Mouse (Mus musculus) hindbrain, embryonic 13.5 days (tissue): Measurements from ENCODE around the gene Dnah1. TPM values are rescaled to one million over a fixed set of nuclear protein-coding genes. Genes with fewer than 3 reads are reported as not detected.

Experiments used
- ATAC-seq: fragments of 200-750 bp; cut with Nextera tagmentation; 2 replicates; pipeline ENCODE4 v1.8.0; 2017; ENCODE audit warnings: moderate TSS enrichment; ENCODE audit not compliant: low FRiP score
- H3K27ac ChIP-seq: fragments of 300-500 bp; sonication (generic); 2 replicates; pipeline ENCODE4 v1.5.1; 2015; ENCODE audit warnings: inconsistent platforms, mild to moderate bottlenecking, moderate library complexity
- H3K27me3 ChIP-seq: fragments of 300-500 bp; sonication (generic); 2 replicates; pipeline ENCODE4 v1.6.1; 2015; ENCODE audit warnings: mild to moderate bottlenecking, inconsistent platforms
- H3K36me3 ChIP-seq: fragments of 300-500 bp; sonication (generic); 2 replicates; pipeline ENCODE4 v1.6.1; 2015; ENCODE audit warnings: mild to moderate bottlenecking, inconsistent platforms
- H3K4me1 ChIP-seq: fragments of 300-500 bp; sonication (generic); replicated peaks from 2 replicates; pipeline ENCODE4 v1.6.1; 2015; ENCODE audit warnings: inconsistent platforms
- H3K4me2 ChIP-seq: fragments of 300-500 bp; sonication (generic); 2 replicates; pipeline ENCODE4 v1.6.1; 2015; ENCODE audit warnings: inconsistent platforms, mild to moderate bottlenecking, moderate library complexity
- H3K4me3 ChIP-seq: fragments of 300-500 bp; sonication (generic); 2 replicates; pipeline ENCODE4 v1.5.1; 2015; ENCODE audit warnings: mild to moderate bottlenecking, inconsistent platforms
- H3K9ac ChIP-seq: fragments of 300-500 bp; sonication (generic); 2 replicates; pipeline ENCODE4 v1.6.1; 2015; ENCODE audit warnings: mild to moderate bottlenecking, inconsistent platforms
- H3K9me3 ChIP-seq: fragments of 300-500 bp; sonication (generic); 2 replicates; pipeline ENCODE4 v1.6.1; 2016; ENCODE audit warnings: inconsistent platforms
- WGBS: fragments of 180-500 bp; shearing (Covaris S2); methylation state at CpG from one replicate; pipeline ENCODE4 v1.1.7; 2015; 5-methylcytosine and 5-hydroxymethylcytosine counted together
- polyA plus RNA-seq: library from polyadenylated mRNA; unstranded; fragments of >200 nt; fragmentation: Nextera tagmentation; extraction: Ambion mirVana; gene quantifications from 2 replicates; pipeline ENCODE4 v1.2.1, GENCODE M21; 2015

Gene Dnah1
- 4.1 and 4.6 TPM in 2 replicates for polyA plus RNA-seq

DNA sequence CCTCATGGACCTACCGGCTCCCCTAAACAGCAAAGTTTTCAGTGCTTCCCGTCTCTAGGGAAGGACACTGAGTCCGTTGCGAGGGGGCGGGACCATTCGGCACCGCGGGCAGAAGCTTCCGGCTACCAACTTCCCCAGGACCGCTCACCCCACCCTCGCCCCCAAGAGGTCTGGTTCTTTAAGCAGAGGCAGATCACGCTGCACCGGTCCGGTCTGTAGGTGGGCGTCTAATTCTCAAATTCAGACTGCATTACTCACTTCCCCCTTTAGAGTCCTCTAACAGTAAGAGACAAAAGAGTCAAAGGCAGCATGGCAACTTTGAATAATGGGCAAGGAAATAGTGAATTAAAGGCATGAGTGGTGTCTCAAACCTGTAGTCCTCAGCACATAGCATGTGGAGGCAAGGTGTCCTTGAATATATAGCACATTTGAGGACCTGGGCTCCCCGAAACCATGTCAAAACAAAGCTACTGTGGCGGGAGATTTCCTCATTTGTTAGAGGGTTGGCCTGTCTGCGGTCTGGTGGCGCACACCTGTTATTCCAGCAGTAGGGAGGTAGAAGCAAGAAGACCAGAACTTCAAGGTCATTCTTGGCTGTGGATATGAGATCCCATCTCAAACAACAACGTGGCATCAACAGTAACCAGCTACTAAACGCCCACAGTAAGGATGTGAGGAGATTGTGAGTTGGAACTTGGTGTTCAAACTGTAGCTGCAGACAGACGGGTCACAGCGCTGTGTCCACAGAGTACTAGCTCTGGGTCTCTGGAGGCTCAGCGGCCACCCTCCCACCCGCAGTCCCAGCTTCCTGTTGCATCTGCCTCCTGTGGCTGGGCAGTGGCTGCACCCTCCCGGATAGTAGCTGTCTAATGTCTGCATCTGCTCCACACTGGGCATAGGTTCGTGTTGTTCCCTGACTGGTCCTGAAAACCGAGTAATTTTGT is at the start of gene Dnah1:
Gene Dnah1 (minus strand): TSS at position 48 of the 944 bp plus-strand sequence.
- ATAC-seq, result no peak
- no peak within 1 kb of the TSS for H3K27ac ChIP-seq
- no peaks in the 10 kb centered on the region for H3K9me3 ChIP-seq
- peaks cover 8% of the 10 kb centered on the region for H3K4me1 ChIP-seq
- 33% methylated on average over 28 of the region's 28 CpGs for WGBS
- H3K27me3 ChIP-seq, result 0 out of 2 replicates have a peak, but pooled peaks cover 3% of the 10 kb centered on the region
- H3K4me3 ChIP-seq, result peak within 1 kb of the TSS; percentile 27
- H3K9ac ChIP-seq, result peak within 1 kb of the TSS; percentile 16; the same call in 1 of the 2 replicates
- peak within 1 kb of the TSS; percentile 52 for H3K4me2 ChIP-seq
- no peaks in the 10 kb centered on the region for H3K36me3 ChIP-seq

DNA sequence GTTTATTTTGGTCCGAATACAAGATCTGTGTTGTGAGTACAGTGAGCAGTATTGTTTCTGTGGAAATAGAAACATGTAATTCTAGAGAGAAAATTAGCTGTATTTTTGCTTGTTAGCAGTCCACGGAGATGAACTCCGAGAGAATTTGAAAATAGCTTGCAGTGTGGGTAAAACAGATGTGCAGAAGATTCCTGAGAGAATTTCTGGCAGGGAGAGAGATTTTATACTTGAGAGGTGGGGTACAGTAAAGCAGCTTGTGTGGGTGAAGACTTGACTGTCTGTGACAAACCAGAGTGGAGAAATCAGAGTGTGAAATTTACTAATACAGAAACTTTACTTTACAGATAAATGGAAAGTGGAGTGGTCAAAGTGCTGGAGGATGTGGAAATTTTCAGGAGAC is 45.7 kb upstream of the Dnah1 start:
- ATAC-seq, result no peak
- no peak overlapping the region for H3K27ac ChIP-seq
- H3K4me2 ChIP-seq, result no peak overlapping the region
- no peaks in the 10 kb centered on the region for H3K9me3 ChIP-seq
- H3K4me3 ChIP-seq, result no peak overlapping the region
- 93% methylated on average over 3 of the region's 3 CpGs for WGBS
- no peaks in the 10 kb centered on the region for H3K4me1 ChIP-seq
- no peaks in the 10 kb centered on the region for H3K27me3 ChIP-seq
- H3K9ac ChIP-seq, result no peak overlapping the region
- H3K36me3 ChIP-seq, result peaks cover 74% of the 10 kb centered on the region

DNA sequence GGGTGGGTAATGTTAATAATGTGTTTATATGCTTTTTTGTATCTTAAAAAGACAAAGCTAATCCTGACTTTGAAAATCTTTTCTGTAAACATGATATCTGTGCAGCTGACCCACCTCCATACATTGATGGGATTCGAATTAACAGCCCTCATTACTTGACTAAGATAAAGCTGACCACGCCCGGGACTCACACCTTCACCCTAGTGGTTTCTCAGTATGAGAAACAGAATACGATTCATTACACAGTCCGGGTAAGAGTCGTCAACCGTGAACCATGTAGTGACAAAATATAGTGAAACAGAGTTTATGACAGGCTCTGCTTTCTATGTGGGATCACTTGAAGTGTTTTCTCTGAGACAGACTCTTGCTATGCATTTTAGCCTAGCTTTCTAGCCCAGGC is 44.3 kb upstream of the Dnah1 start:
- Histone ChIP-seq H3K4me3 (no peak overlapping the region), H3K9ac (no peak overlapping the region), H3K9me3 (no peaks in the 10 kb centered on the region), H3K4me1 (no peaks in the 10 kb centered on the region), H3K27me3 (no peaks in the 10 kb centered on the region), H3K4me2 (no peak overlapping the region), H3K36me3 (peaks cover 73% of the 10 kb centered on the region), H3K27ac (no peak overlapping the region)
- ATAC-seq, result no peak
- WGBS, result 96% methylated on average over 7 of the region's 7 CpGs

DNA sequence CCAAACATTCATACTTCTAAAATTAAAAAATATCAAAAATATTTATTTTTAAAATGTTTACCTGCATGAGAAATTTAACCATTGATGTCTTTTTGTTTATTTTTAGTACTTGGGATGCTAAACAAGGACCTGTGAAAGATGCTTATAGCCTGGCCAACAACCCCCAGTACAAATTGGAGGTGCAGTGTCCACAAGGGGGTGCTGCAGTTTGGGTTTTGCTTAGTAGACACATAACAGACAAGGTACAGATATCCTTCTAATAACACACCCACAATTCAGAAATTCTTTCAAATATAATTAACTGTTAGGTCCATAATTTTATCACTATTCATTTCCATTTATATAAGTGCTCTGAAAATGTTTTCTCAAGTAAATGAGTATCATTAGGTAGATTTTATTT is 41.7 kb upstream of the Dnah1 start:
- no peak for ATAC-seq
- Histone ChIP-seq H3K4me3 (no peak overlapping the region), H3K36me3 (peaks cover 75% of the 10 kb centered on the region), H3K9me3 (no peaks in the 10 kb centered on the region), H3K4me1 (no peaks in the 10 kb centered on the region), H3K9ac (no peak overlapping the region), H3K27ac (no peak overlapping the region), H3K27me3 (no peaks in the 10 kb centered on the region), H3K4me2 (no peak overlapping the region)

DNA sequence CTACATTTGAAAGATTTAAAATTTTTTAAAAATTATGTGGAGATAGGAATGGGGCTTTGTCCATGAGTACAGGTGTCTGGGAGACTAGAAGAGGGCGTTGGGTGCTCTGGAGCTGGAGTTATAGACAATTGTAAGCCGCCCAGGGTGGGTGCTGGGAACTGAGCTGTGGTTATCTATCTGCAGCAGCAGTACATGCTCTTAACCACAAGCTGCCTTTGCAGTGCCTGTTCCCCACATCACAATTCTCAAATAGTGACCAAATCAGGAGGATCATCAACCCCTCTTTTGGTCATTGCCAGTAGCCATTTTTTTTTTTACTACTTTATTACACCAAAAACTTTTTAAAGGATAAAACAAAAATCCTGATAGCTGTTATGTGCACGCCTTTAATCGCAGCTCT is 40.9 kb upstream of the Dnah1 start:
- no peak overlapping the region for H3K4me3 ChIP-seq
- ATAC-seq, result no peak
- no peak overlapping the region for H3K9ac ChIP-seq
- H3K4me2 ChIP-seq, result no peak overlapping the region
- H3K27ac ChIP-seq, result no peak overlapping the region
- H3K4me1 ChIP-seq, result no peaks in the 10 kb centered on the region
- H3K27me3 ChIP-seq, result no peaks in the 10 kb centered on the region
- H3K36me3 ChIP-seq, result peaks cover 73% of the 10 kb centered on the region
- H3K9me3 ChIP-seq, result no peaks in the 10 kb centered on the region
- WGBS, result 97% methylated on average over 4 of the region's 4 CpGs

DNA sequence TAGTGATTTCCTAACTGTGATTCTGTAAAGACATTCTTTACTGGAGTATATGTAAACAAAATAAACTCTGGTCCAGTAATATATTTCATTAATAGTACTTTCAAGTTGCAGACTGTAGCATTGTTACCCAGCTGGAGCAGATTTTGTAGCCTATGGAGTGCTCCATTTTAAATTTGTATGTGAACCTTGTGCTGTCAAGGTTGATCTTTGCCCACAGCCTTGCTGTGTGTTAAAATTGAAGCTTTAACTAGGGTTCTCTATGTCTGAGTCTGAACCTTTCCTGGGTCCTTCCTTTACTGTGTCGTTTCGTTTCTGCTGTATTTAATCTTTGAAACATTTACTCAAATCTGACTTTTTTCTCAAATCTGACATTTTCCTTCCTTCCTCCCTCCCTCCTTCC is 38.5 kb upstream of the Dnah1 start:
- Histone ChIP-seq H3K4me2 (no peak overlapping the region), H3K9me3 (no peaks in the 10 kb centered on the region), H3K27me3 (no peaks in the 10 kb centered on the region), H3K27ac (no peak overlapping the region), H3K4me3 (no peak overlapping the region), H3K36me3 (peaks cover 65% of the 10 kb centered on the region), H3K9ac (no peak overlapping the region), H3K4me1 (no peaks in the 10 kb centered on the region)
- no peak for ATAC-seq
- WGBS, result 92% methylated on average over 2 of the region's 2 CpGs

DNA sequence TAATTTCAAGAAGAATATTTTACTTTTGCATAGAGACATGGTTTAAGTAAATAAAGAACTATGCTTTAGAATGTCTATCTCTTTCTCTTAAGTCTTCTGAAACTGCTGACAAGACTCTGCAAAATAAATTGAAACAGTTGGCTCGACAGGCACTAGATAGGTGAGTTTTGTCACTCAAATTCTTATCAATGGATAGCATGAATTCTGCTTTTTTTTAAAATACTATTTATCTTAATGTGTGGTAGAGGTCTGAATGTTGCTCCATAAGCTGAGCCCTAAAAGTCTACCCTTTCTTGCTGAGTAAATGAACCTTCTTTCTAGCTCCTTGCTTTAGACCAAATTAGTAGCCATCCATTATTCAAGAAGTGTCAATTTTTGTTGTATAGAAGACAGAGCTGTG is 21.7 kb upstream of the Dnah1 start:
- H3K4me1 ChIP-seq, result no peaks in the 10 kb centered on the region
- no peak overlapping the region for H3K4me3 ChIP-seq
- H3K27ac ChIP-seq, result no peak overlapping the region
- 94% methylated on average over 1 of the region's 1 CpGs for WGBS
- no peaks in the 10 kb centered on the region for H3K27me3 ChIP-seq
- no peak overlapping the region for H3K9ac ChIP-seq
- no peaks in the 10 kb centered on the region for H3K9me3 ChIP-seq
- peaks cover 56% of the 10 kb centered on the region for H3K36me3 ChIP-seq
- no peak overlapping the region for H3K4me2 ChIP-seq
- ATAC-seq, result no peak

DNA sequence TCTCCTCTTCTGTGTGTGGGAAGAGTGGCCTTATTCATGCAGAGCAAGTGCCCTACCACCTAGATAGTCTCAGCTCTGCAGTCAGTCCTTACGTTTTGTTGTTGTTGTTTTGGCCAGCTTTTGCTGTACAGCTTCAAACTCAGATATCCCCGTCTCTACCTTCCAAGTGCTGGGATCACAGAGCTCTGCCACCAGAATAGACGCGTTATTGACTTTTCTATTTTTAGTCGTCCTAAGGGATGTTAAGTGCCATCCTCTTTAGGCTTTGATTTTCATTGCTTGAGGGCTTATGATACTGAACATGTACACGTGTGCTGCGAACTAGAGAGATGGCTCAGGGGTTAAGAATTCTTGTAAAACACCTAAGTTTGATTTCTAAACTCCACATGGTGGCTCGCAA is 19.5 kb upstream of the Dnah1 start:
- 90% methylated on average over 8 of the region's 8 CpGs for WGBS
- ATAC-seq, result no peak
- H3K4me2 ChIP-seq, result no peak overlapping the region
- no peak overlapping the region for H3K4me3 ChIP-seq
- H3K36me3 ChIP-seq, result peaks cover 46% of the 10 kb centered on the region
- peaks cover 8% of the 10 kb centered on the region for H3K4me1 ChIP-seq
- no peak overlapping the region for H3K27ac ChIP-seq
- no peak overlapping the region for H3K9ac ChIP-seq
- no peaks in the 10 kb centered on the region for H3K27me3 ChIP-seq
- no peaks in the 10 kb centered on the region for H3K9me3 ChIP-seq

DNA sequence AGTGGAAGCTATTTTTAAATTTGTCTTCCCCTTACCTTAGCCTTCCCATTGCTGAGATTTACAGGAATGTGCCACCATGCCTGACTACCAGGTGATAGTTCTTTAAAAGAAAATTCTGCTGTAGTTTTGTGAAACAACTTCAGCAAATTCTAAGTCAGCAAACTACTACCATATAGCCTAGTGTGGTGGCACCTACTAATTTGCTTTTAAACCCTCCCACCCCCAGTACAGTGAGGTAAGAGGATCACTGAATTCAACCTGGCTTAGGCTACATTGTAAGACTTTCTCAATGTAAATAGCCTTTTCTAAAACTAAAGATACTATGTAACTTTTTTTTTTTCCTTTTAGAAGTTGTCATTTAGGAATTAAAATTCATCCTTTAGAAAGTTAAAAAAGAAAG is 14.3 kb upstream of the Dnah1 start:
- no peak for ATAC-seq
- Histone ChIP-seq H3K4me2 (peak overlapping the region; percentile 72), H3K27me3 (no peaks in the 10 kb centered on the region), H3K4me1 (peaks cover 25% of the 10 kb centered on the region), H3K27ac (no peak overlapping the region), H3K9ac (peak overlapping the region; percentile 92; the same call in 1 of the 2 replicates), H3K9me3 (no peaks in the 10 kb centered on the region), H3K4me3 (peak overlapping the region; percentile 82), H3K36me3 (peaks cover 11% of the 10 kb centered on the region)

DNA sequence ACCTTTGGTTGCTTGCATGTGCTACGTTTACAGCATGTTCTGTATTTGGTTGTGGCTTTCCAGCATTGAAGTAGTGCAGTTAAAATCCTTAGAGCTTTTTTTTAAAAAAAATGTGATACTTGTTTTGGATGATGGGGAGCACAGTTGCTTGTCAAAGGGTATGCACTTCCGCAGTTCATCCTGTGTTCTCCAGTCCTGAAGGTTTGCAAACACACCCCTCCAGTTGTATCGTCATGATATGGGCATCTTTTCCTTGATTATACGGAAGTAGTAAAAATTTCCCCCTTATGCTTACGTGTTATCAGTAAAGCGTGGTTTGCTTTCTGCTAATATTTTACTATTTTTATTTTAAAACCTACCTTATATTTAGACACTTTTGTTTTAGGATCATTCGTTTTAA is 13.7 kb upstream of the Dnah1 start:
- Histone ChIP-seq H3K27ac (peak overlapping the region; percentile 94), H3K9me3 (no peaks in the 10 kb centered on the region), H3K4me3 (peak overlapping the region; percentile 82), H3K9ac (peak overlapping the region; percentile 92), H3K36me3 (peaks cover 9% of the 10 kb centered on the region), H3K4me1 (peaks cover 25% of the 10 kb centered on the region), H3K4me2 (peak overlapping the region; percentile 72), H3K27me3 (no peaks in the 10 kb centered on the region)
- 52% methylated on average over 7 of the region's 7 CpGs for WGBS
- ATAC-seq, result no peak

DNA sequence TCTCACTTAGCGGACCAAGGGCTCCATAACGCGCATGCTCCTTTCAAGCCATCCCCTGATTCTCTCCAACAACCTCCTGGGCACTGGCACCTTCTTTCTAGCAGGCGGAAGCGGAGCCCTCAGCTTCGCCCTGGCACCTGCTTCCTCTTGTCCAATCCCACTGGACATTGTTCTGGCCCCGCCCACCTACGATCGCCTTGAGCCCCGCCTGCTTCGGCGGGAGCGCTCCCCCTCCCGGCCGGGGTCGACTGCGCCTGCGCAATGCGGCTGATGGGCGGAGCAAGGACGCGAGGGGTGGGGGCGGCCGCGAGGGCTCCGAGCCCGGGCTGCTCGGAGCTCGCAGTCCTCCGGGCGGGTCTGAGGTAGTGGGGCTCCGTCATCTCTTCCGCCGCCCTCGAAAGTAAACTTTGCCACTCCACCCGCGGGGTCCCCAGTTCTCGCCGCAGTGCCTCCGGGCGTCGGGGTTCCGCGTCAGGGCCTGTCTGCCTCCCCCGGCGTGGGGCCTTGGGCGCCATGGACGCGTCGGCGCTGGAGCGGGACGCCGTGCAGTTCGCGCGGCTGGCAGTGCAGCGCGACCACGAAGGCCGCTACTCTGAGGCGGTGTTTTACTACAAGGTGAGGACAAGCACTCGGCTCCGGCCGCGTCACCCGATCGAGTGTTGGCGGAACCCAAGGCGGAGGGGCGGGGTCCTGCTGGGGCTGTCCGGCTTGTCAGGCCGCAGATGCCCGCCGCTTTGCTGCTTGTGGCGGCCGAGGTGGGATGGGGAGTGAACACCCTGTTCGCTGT is 12.9 kb upstream of the Dnah1 start, which contains the start of gene Capn7:
Gene Capn7 (plus strand): TSS at position 270 of the 787 bp plus-strand sequence.
- H3K9ac ChIP-seq, result peak within 1 kb of the TSS; percentile 92
- peak within 1 kb of the TSS; percentile 72 for H3K4me2 ChIP-seq
- peaks cover 7% of the 10 kb centered on the region; the same call in 1 of the 2 replicates for H3K36me3 ChIP-seq
- ATAC-seq, result peak; percentile 98
- no peaks in the 10 kb centered on the region for H3K27me3 ChIP-seq
- peak within 1 kb of the TSS; percentile 82 for H3K4me3 ChIP-seq
- H3K4me1 ChIP-seq, result peaks cover 25% of the 10 kb centered on the region
- peak within 1 kb of the TSS; percentile 94 for H3K27ac ChIP-seq
- no peaks in the 10 kb centered on the region for H3K9me3 ChIP-seq
- under 1% methylated on average over 78 of the region's 78 CpGs for WGBS

DNA sequence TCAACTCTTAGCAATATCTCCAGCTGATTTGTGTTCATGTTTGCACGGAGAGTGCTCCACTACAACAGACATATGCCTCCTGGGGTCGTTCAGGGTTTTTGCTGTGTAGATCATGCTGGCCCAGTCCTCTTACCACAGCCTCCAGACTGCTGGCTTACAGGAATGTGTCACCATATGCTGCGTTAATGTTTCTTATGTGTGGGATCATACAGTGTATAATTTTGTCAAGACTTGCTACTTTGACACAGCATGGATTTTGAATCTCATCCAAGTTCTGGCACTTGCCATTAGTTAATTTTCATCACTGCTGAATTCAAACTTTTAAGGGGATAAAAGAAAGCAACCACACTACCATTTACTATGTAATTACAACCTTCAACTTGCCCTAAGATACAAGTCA is 12.1 kb upstream of the Dnah1 start:
- ATAC-seq, result no peak
- Histone ChIP-seq H3K27me3 (0 out of 2 replicates have a peak, but pooled peaks cover 2% of the 10 kb centered on the region), H3K4me3 (peak overlapping the region; percentile 82), H3K4me1 (peaks cover 25% of the 10 kb centered on the region), H3K9me3 (no peaks in the 10 kb centered on the region), H3K4me2 (peak overlapping the region; percentile 51), H3K9ac (peak overlapping the region; percentile 68), H3K36me3 (peaks cover 3% of the 10 kb centered on the region; the same call in 1 of the 2 replicates), H3K27ac (peak overlapping the region; percentile 94)
- 53% methylated on average over 3 of the region's 3 CpGs for WGBS
